Mouse (Mus musculus): Measurements from ENCODE around the gene Map4k4. TPM values are rescaled to one million over a fixed set of nuclear protein-coding genes. Genes with fewer than 3 reads are reported as not detected.

Map4k4 gene
- polyA plus RNA-seq, 1 experiment from 2014 or later = 52.6 TPM

- Histone ChIP-seq H3K27ac (peak overlapping the region; percentile 55), H3K9me3 (no peaks in the 10 kb centered on the region), H3K9ac (no peak overlapping the region), H3K36me3 (peaks cover 16% of the 10 kb centered on the region), H3K4me1 (replicated peaks) (peaks cover 81% of the 10 kb centered on the region), H3K27me3 (no peaks in the 10 kb centered on the region), H3K4me3 (no peak overlapping the region), H3K4me2 (no peak overlapping the region)
- no peak for ATAC-seq (ENCODE audit: low FRiP score)
- WGBS = 30% methylated on average over 15 of the region's 15 CpGs
Measured at GRCm38 (mm10) chr1:39923395-39924337, 23.0 kb downstream of the Map4k4 start.

- no peak overlapping the region for H3K9ac ChIP-seq
- H3K27ac ChIP-seq = peak overlapping the region; percentile 40; the same call in 1 of the 2 replicates
- H3K4me3 ChIP-seq = no peak overlapping the region
- no peak for ATAC-seq (ENCODE audit: low FRiP score)
- no peak overlapping the region for H3K4me2 ChIP-seq
- no peaks in the 10 kb centered on the region for H3K9me3 ChIP-seq
- no peaks in the 10 kb centered on the region for H3K27me3 ChIP-seq
- peaks cover 94% of the 10 kb centered on the region for H3K4me1 ChIP-seq (replicated peaks)
- WGBS = 52% methylated on average over 7 of the region's 7 CpGs
- peaks cover 14% of the 10 kb centered on the region for H3K36me3 ChIP-seq
Measured at GRCm38 (mm10) chr1:39931055-39931454, 30.3 kb downstream of the Map4k4 start.

GRCm38 (mm10) chr1:39932216-39932739 is 31.6 kb downstream of the Map4k4 start:
- Histone ChIP-seq H3K27me3 (no peaks in the 10 kb centered on the region), H3K9me3 (no peaks in the 10 kb centered on the region), H3K36me3 (peaks cover 12% of the 10 kb centered on the region), H3K27ac (peak overlapping the region; percentile 66), H3K4me2 (no peak overlapping the region), H3K9ac (0 out of 2 replicates have a peak overlapping the region, but pooled peaks have one; percentile 14), H3K4me1 (replicated peaks) (peaks cover 96% of the 10 kb centered on the region), H3K4me3 (no peak overlapping the region)
- 61% methylated on average over 9 of the region's 9 CpGs for WGBS
- ATAC-seq (ENCODE audit: low FRiP score) = no peak

GRCm38 (mm10) chr1:39932922-39933321 is 32.2 kb downstream of the Map4k4 start:
- H3K27me3 ChIP-seq = no peaks in the 10 kb centered on the region
- no peak overlapping the region for H3K4me2 ChIP-seq
- H3K9ac ChIP-seq = no peak overlapping the region
- no peak for ATAC-seq (ENCODE audit: low FRiP score)
- H3K9me3 ChIP-seq = no peaks in the 10 kb centered on the region
- no peak overlapping the region for H3K4me3 ChIP-seq
- peak overlapping the region; percentile 66 for H3K27ac ChIP-seq
- WGBS = 51% methylated on average over 10 of the region's 10 CpGs
- peaks cover 96% of the 10 kb centered on the region for H3K4me1 ChIP-seq (replicated peaks)
- H3K36me3 ChIP-seq = peaks cover 12% of the 10 kb centered on the region

- H3K9me3 ChIP-seq = no peaks in the 10 kb centered on the region
- no peak overlapping the region for H3K27ac ChIP-seq
- no peak overlapping the region for H3K4me3 ChIP-seq
- H3K36me3 ChIP-seq = peaks cover 16% of the 10 kb centered on the region
- H3K9ac ChIP-seq = no peak overlapping the region
- 26% methylated on average over 8 of the region's 8 CpGs for WGBS
- no peaks in the 10 kb centered on the region for H3K27me3 ChIP-seq
- ATAC-seq (ENCODE audit: low FRiP score) = no peak
- H3K4me2 ChIP-seq = peak overlapping the region; percentile 50
- peaks cover 98% of the 10 kb centered on the region for H3K4me1 ChIP-seq (replicated peaks)
Measured at GRCm38 (mm10) chr1:39934954-39935353, 34.2 kb downstream of the Map4k4 start.

GRCm38 (mm10) chr1:39935616-39936015 is 34.9 kb downstream of the Map4k4 start:
- Histone ChIP-seq H3K27me3 (no peaks in the 10 kb centered on the region), H3K4me1 (replicated peaks) (peaks cover 98% of the 10 kb centered on the region), H3K9me3 (no peaks in the 10 kb centered on the region), H3K4me3 (peak overlapping the region; percentile 20), H3K36me3 (peaks cover 16% of the 10 kb centered on the region), H3K9ac (0 out of 2 replicates have a peak overlapping the region, but pooled peaks have one; percentile 24), H3K4me2 (peak overlapping the region; percentile 50), H3K27ac (no peak overlapping the region)
- 1% methylated on average over 6 of the region's 10 CpGs for WGBS
- no peak for ATAC-seq (ENCODE audit: low FRiP score)

- no peak overlapping the region for H3K9ac ChIP-seq
- H3K4me2 ChIP-seq = peak overlapping the region; percentile 50
- 2% methylated on average over 13 of the region's 13 CpGs for WGBS
- H3K27me3 ChIP-seq = no peaks in the 10 kb centered on the region
- H3K4me3 ChIP-seq = peak overlapping the region; percentile 25
- peaks cover 16% of the 10 kb centered on the region for H3K36me3 ChIP-seq
- peak; percentile 46; the same call in 1 of the 2 replicates for ATAC-seq (ENCODE audit: low FRiP score)
- H3K27ac ChIP-seq = peak overlapping the region; percentile 20; the same call in 1 of the 2 replicates
- H3K9me3 ChIP-seq = no peaks in the 10 kb centered on the region
- peaks cover 98% of the 10 kb centered on the region for H3K4me1 ChIP-seq (replicated peaks)
Measured at GRCm38 (mm10) chr1:39936332-39936802, 35.7 kb downstream of the Map4k4 start.

GRCm38 (mm10) chr1:39936934-39937333 is 36.2 kb downstream of the Map4k4 start:
- 56% methylated on average over 2 of the region's 2 CpGs for WGBS
- Histone ChIP-seq H3K4me1 (replicated peaks) (peaks cover 98% of the 10 kb centered on the region), H3K9me3 (no peaks in the 10 kb centered on the region), H3K4me3 (no peak overlapping the region), H3K27me3 (no peaks in the 10 kb centered on the region), H3K4me2 (no peak overlapping the region), H3K9ac (no peak overlapping the region), H3K27ac (peak overlapping the region; percentile 20; the same call in 1 of the 2 replicates), H3K36me3 (peaks cover 16% of the 10 kb centered on the region)
- no peak for ATAC-seq (ENCODE audit: low FRiP score)

- H3K27me3 ChIP-seq = no peaks in the 10 kb centered on the region
- ATAC-seq (ENCODE audit: low FRiP score) = no peak
- H3K9me3 ChIP-seq = no peaks in the 10 kb centered on the region
- no peak overlapping the region for H3K9ac ChIP-seq
- H3K4me2 ChIP-seq = no peak overlapping the region
- WGBS = 54% methylated on average over 4 of the region's 4 CpGs
- peaks cover 15% of the 10 kb centered on the region for H3K36me3 ChIP-seq
- H3K27ac ChIP-seq = no peak overlapping the region
- no peak overlapping the region for H3K4me3 ChIP-seq
- H3K4me1 ChIP-seq (replicated peaks) = peaks cover 98% of the 10 kb centered on the region
Measured at GRCm38 (mm10) chr1:39937609-39938008, 36.9 kb downstream of the Map4k4 start.

GRCm38 (mm10) chr1:39939401-39939800 is 38.7 kb downstream of the Map4k4 start:
- peaks cover 4% of the 10 kb centered on the region; the same call in 1 of the 2 replicates for H3K36me3 ChIP-seq
- no peak for ATAC-seq (ENCODE audit: low FRiP score)
- 82% methylated on average over 12 of the region's 12 CpGs for WGBS

GRCm38 (mm10) chr1:39940342-39940741 is 39.6 kb downstream of the Map4k4 start:
- 93% methylated on average over 2 of the region's 2 CpGs for WGBS
- no peak for ATAC-seq (ENCODE audit: low FRiP score)
- H3K4me3 ChIP-seq = no peak overlapping the region
- H3K27ac ChIP-seq = no peak overlapping the region
- H3K27me3 ChIP-seq = no peaks in the 10 kb centered on the region
- H3K9ac ChIP-seq = no peak overlapping the region
- no peak overlapping the region for H3K4me2 ChIP-seq
- no peaks in the 10 kb centered on the region for H3K9me3 ChIP-seq
- peaks cover 4% of the 10 kb centered on the region; the same call in 1 of the 2 replicates for H3K36me3 ChIP-seq
- H3K4me1 ChIP-seq (replicated peaks) = peaks cover 96% of the 10 kb centered on the region

More at GRCm38 (mm10) chr1:39939401-39939800, 38.7 kb downstream of the Map4k4 start:
- no peak overlapping the region for H3K4me3 ChIP-seq
- H3K4me2 ChIP-seq = no peak overlapping the region
- peaks cover 96% of the 10 kb centered on the region for H3K4me1 ChIP-seq (replicated peaks)
- no peaks in the 10 kb centered on the region for H3K9me3 ChIP-seq
- H3K27ac ChIP-seq = peak overlapping the region; percentile 35; the same call in 1 of the 2 replicates
- H3K9ac ChIP-seq = 0 out of 2 replicates have a peak overlapping the region, but pooled peaks have one; percentile 39
- no peaks in the 10 kb centered on the region for H3K27me3 ChIP-seq

Data from hindbrain, embryonic 13.5 days (tissue).